Comparison of ENCODE assay signal across 29 mouse cellular contexts in genomic region chr13:112000293-112000665, GRCm38 (mm10).
A peak's percentile ranks its signal among the peaks of the same experiment; 100 is the strongest.
DNase-seq lines count a peak whose midpoint lies in the region; ATAC-seq and TF ChIP-seq lines count a peak whose summit lies in the region.
"Had no signal": no experiment of that assay in that cellular context is flagged by ENCODE, and none has a peak within 500 bp of the region (broad histone marks: within the 10 kb centered on the region; RNA-seq: fewer than 3 reads in every experiment).

No protein-coding gene starts in this region.

- no peak overlapping the region for H3K4me2 ChIP-seq in hindbrain, embryonic 16.5 days (ENCODE audit: low read length)
- H3K4me2 ChIP-seq in midbrain, postnatal 0 days (ENCODE audit: low read depth, low read length, poor library complexity, severe bottlenecking): no peak overlapping the region
- H3K4me2 ChIP-seq: heart, embryonic 15.5 days; kidney, embryonic 15.5 days; limb, embryonic 13.5 days; liver, embryonic 12.5 days; midbrain, embryonic 13.5 days had no signal

- H3K4me3 ChIP-seq in hindbrain, embryonic 10.5 days: no peak overlapping the region
- H3K4me3 ChIP-seq in hindbrain, embryonic 16.5 days (ENCODE audit: low read length): no peak overlapping the region
- no peak overlapping the region for H3K4me3 ChIP-seq in midbrain, embryonic 10.5 days
- H3K4me3 ChIP-seq in midbrain, postnatal 0 days (ENCODE audit: low read depth, low read length): no peak overlapping the region
- H3K4me3 ChIP-seq: erythroblast, embryonic 14.5 days; heart, embryonic 10.5 days; heart, embryonic 15.5 days; kidney, embryonic 15.5 days; layer of hippocampus, adult 2 months; left cerebral cortex, adult 2 months; limb, embryonic 13.5 days; liver, embryonic 12.5 days; megakaryocyte, embryonic 14.5 days; midbrain, embryonic 13.5 days had no signal

- no peaks in the 10 kb centered on the region for H3K36me3 ChIP-seq in hindbrain, embryonic 10.5 days
- H3K36me3 ChIP-seq in hindbrain, embryonic 16.5 days (ENCODE audit: control insufficient read depth, insufficient read depth, low read length): no peaks in the 10 kb centered on the region
- no peaks in the 10 kb centered on the region for H3K36me3 ChIP-seq in midbrain, embryonic 10.5 days
- no peaks in the 10 kb centered on the region for H3K36me3 ChIP-seq in midbrain, postnatal 0 days (ENCODE audit: insufficient read depth, low read length)
- H3K36me3 ChIP-seq: G1E; heart, embryonic 10.5 days; heart, embryonic 15.5 days; kidney, embryonic 15.5 days; limb, embryonic 13.5 days; liver, embryonic 12.5 days; midbrain, embryonic 13.5 days had no signal

- H3K27me3 ChIP-seq in hindbrain, embryonic 10.5 days (ENCODE audit: insufficient read depth, poor library complexity, severe bottlenecking): peaks cover 9% of the 10 kb centered on the region; the same call in 1 of the 2 replicates
- no peaks in the 10 kb centered on the region for H3K27me3 ChIP-seq in hindbrain, embryonic 16.5 days (replicated peaks; ENCODE audit: control insufficient read depth, insufficient read depth, low read length)
- peaks cover 5% of the 10 kb centered on the region for H3K27me3 ChIP-seq in midbrain, embryonic 10.5 days (ENCODE audit: low read depth, poor library complexity, severe bottlenecking)
- no peaks in the 10 kb centered on the region for H3K27me3 ChIP-seq in midbrain, postnatal 0 days (ENCODE audit: insufficient read depth, low read length)
- H3K27me3 ChIP-seq: CH12.LX; kidney, embryonic 15.5 days; limb, embryonic 13.5 days; midbrain, embryonic 13.5 days had no signal

- 62% methylated on average over 6 of the region's 6 CpGs for WGBS in hindbrain, embryonic 10.5 days
- WGBS in hindbrain, embryonic 16.5 days: 50% methylated on average over 6 of the region's 6 CpGs
- WGBS in midbrain, embryonic 10.5 days: 57% methylated on average over 6 of the region's 6 CpGs
- WGBS in midbrain, postnatal 0 days: 63% methylated on average over 6 of the region's 6 CpGs

- H3K4me1 ChIP-seq in hindbrain, embryonic 10.5 days (replicated peaks): peaks cover 52% of the 10 kb centered on the region
- peaks cover 29% of the 10 kb centered on the region for H3K4me1 ChIP-seq in hindbrain, embryonic 16.5 days (ENCODE audit: control insufficient read depth, insufficient read depth, low read depth, low read length)
- H3K4me1 ChIP-seq in midbrain, embryonic 10.5 days: peaks cover 42% of the 10 kb centered on the region
- peaks cover 10% of the 10 kb centered on the region; the same call in 1 of the 2 replicates for H3K4me1 ChIP-seq in midbrain, postnatal 0 days (ENCODE audit: insufficient read depth, low read length)

- H3K27ac ChIP-seq in hindbrain, embryonic 10.5 days: peak overlapping the region; percentile 62; the same call in 1 of the 2 replicates
- no peak overlapping the region for H3K27ac ChIP-seq in hindbrain, embryonic 16.5 days (ENCODE audit: low read depth, low read length)
- H3K27ac ChIP-seq in midbrain, embryonic 10.5 days (replicated peaks): 0 out of 2 replicates have a peak overlapping the region, but pooled peaks have one; percentile 58
- no peak overlapping the region for H3K27ac ChIP-seq in midbrain, postnatal 0 days (ENCODE audit: low read depth, low read length)
- H3K27ac ChIP-seq: heart, embryonic 10.5 days; kidney, embryonic 15.5 days; layer of hippocampus, adult 2 months; left cerebral cortex, adult 2 months; limb, embryonic 13.5 days; liver, embryonic 12.5 days; stomach, postnatal 0 days had no signal

- no peak for TF ChIP-seq CTCF in midbrain, postnatal 0 days (IDR thresholded peaks at IDR 0.05)

- no peaks in the 10 kb centered on the region for H3K9me3 ChIP-seq in hindbrain, embryonic 10.5 days
- H3K9me3 ChIP-seq in hindbrain, embryonic 16.5 days (ENCODE audit: control insufficient read depth, low read length): no peaks in the 10 kb centered on the region
- no peaks in the 10 kb centered on the region for H3K9me3 ChIP-seq in midbrain, embryonic 10.5 days (replicated peaks)
- H3K9me3 ChIP-seq in midbrain, postnatal 0 days (ENCODE audit: low read length): no peaks in the 10 kb centered on the region
- H3K9me3 ChIP-seq: G1E; heart, embryonic 10.5 days; heart, embryonic 15.5 days; kidney, embryonic 15.5 days; limb, embryonic 13.5 days; liver, embryonic 12.5 days; megakaryocyte, embryonic 14.5 days; midbrain, embryonic 13.5 days had no signal

- no peak for DNase-seq in hindbrain, embryonic 10.5 days (ENCODE audit: low spot score)
- no peak for DNase-seq in midbrain, embryonic 10.5 days (ENCODE audit: low spot score)
- DNase-seq in midbrain, postnatal 0 days (ENCODE audit: low spot score): no peak
- peak; percentile 52 to 53 for DNase-seq in B cell, adult 2 months
- DNase-seq in ES-CJ7 (ENCODE audit: low read depth, low spot score): peak; percentile 11
- DNase-seq: adrenal gland, adult 8-10 months; cerebellum, adult 9-11 months; gastrocnemius, postnatal 14 days; kidney, adult 11 months; kidney, postnatal 36 days; lung, adult 18-20 months; lung, postnatal 4 days; thymus, adult 18-20 months had no signal

- H3K9ac ChIP-seq in hindbrain, embryonic 16.5 days (ENCODE audit: low read depth, low read length): no peak overlapping the region
- no peak overlapping the region for H3K9ac ChIP-seq in midbrain, postnatal 0 days (replicated peaks; ENCODE audit: low read length, poor library complexity, severe bottlenecking)
- H3K9ac ChIP-seq: heart, embryonic 15.5 days; kidney, embryonic 15.5 days; limb, embryonic 13.5 days; liver, embryonic 12.5 days; midbrain, embryonic 13.5 days had no signal

- ATAC-seq in hindbrain, embryonic 16.5 days: no peak
- ATAC-seq in midbrain, postnatal 0 days (ENCODE audit: low FRiP score): no peak
- ATAC-seq in erythroid progenitor cell, adult 5-6 weeks (replicated peaks; ENCODE audit: low FRiP score, poor library complexity, severe bottlenecking): no peak
- ATAC-seq: liver, embryonic 12.5 days; lung, postnatal 0 days had no signal

Comparison
In these comparisons a context has a peak if more than half of its experiments do, and no peak if none do; other contexts are left out.
1. H3K27ac ChIP-seq: peak in hindbrain, embryonic 10.5 days (single experiment) and midbrain, embryonic 10.5 days (single experiment); none in hindbrain, embryonic 16.5 days (single experiment) and midbrain, postnatal 0 days (single experiment).
2. DNase-seq: peak in B cell, adult 2 months (2 of 2) and ES-CJ7 (single experiment); none in hindbrain, embryonic 10.5 days (single experiment), midbrain, embryonic 10.5 days (single experiment) and midbrain, postnatal 0 days (single experiment).